Mouse (Mus musculus) ES-Bruce4 (cell line): ENCODE data around the gene Bmf.

Experiments
- CTCF ChIP-seq: IDR thresholded peaks from one replicate; pipeline ENCODE4 v1.8.1; 2011; ENCODE audit warnings: low read depth, low read length
- EP300 ChIP-seq: IDR thresholded peaks from 2 replicates; pipeline ENCODE4 v1.6.1; 2011; ENCODE audit warnings: low read depth, low read length; ENCODE audit not compliant: insufficient read depth
- POLR2A ChIP-seq: IDR thresholded peaks from one replicate; pipeline ENCODE4 v1.8.1; 2011; ENCODE audit warnings: low read length; ENCODE audit not compliant: insufficient read depth

GRCm38 (mm10) chr2:118562015-118562414 lies 12.5 kb upstream of the Bmf start:
- TF ChIP-seq CTCF = no peak
- no peak for TF ChIP-seq POLR2A
- no peak for TF ChIP-seq EP300
